Mouse (Mus musculus): Measurements from ENCODE around the gene Olfr1342.

Olfr1342 gene

DNA sequence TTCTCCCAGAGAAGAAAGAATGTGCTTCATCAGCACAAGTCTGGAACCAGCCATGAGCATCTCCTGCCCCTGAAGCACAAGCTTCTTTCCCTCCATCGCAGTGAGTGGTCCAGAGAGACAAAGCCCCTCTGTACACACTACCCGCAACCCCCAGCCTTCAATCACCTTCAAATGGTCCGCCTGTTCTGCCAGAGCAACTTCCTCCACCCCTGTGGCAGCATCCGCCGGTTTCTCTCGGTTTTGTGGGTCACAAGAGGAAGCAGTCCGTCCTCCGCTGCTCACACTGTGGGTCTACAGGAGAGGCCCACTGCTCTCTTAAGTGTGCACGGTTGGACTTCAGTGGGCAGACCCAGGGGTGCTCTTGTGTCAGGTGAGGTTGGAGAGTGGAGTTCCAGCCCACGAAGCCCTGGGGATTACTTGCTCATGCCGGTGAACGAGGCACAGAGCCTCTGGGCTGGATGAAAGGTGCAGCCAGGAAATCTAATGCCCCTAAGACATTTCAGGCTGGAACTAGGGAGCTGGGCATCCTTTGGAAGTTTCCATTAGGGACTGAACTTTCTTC is at the start of gene Olfr1342:
Gene Olfr1342 (minus strand): TSS at position 345 of the 562 bp plus-strand sequence.
- TF ChIP-seq GATA4 (IDR thresholded peaks at IDR 0.05; ENCODE audit: insufficient replicate concordance, low read length) = no peak

DNA sequence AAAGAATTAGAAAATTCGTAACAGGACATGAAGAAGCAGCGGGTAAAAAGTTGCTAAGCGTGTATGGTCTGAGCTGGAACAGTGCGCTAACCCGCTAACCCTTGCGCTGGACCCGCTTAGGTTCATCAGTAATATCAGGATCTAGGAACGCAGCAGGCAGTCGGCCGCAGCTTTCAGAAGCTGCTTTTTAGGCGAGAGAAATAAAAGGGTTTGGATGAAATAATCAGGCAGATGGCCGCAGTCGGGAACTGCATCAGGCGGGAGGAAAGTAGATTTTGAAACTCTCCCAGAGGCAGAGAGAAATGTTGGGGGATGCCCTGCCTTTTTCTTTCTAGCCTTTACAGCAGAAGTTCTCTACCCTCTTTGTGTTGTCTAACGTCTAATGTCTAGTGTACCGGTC is 49.3 kb upstream of the Olfr1342 start:
- TF ChIP-seq GATA4 (IDR thresholded peaks at IDR 0.05; ENCODE audit: insufficient replicate concordance, low read length) = no peak

DNA sequence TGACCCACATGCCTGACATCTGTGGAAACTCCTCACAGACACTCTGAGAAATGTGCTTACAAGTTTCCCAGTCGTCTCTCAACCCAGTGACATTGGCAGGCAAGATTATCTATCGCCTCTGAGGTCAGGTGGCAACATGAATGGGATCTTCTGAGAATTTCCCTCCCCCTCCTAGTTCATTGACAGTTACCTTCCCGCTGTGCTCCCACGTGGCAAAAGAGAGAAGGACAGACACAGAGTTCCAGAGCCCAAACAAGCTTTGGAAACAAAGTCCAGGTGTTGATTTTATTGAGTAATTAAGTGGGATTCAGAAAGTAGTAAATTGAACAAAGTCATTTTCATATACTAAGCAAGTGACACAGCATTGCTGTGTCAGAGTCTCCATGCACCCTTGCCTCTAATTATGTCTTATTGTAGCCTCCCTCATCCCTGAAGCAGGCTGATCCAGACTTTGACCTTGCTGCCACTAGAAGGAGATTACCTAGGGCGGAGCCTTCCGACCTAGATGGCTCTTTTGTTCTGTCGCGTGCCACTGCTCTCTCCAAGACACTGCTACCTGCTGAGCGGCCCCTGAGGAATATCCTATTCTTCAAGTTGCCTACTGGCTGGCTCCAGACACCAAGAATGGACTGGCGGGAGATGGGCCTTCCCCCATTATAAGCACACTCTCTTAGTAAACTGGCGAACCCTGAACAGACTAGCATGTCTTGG is 48.6 kb upstream of the Olfr1342 start:
- TF ChIP-seq GATA4 (IDR thresholded peaks at IDR 0.05; ENCODE audit: insufficient replicate concordance, low read length) = no peak

- TF ChIP-seq GATA4 (IDR thresholded peaks at IDR 0.05; ENCODE audit: insufficient replicate concordance, low read length) = no peak
Observed at GRCm38 (mm10) chr4:118739574-118739973, 47.0 kb upstream of the Olfr1342 start.

- TF ChIP-seq GATA4 (IDR thresholded peaks at IDR 0.05; ENCODE audit: insufficient replicate concordance, low read length) = no peak
Observed at GRCm38 (mm10) chr4:118731875-118732274, 39.3 kb upstream of the Olfr1342 start, which contains the start of gene Olfr1339. Gene Olfr1339, plus strand, starts transcription at chr4:118732175.

DNA sequence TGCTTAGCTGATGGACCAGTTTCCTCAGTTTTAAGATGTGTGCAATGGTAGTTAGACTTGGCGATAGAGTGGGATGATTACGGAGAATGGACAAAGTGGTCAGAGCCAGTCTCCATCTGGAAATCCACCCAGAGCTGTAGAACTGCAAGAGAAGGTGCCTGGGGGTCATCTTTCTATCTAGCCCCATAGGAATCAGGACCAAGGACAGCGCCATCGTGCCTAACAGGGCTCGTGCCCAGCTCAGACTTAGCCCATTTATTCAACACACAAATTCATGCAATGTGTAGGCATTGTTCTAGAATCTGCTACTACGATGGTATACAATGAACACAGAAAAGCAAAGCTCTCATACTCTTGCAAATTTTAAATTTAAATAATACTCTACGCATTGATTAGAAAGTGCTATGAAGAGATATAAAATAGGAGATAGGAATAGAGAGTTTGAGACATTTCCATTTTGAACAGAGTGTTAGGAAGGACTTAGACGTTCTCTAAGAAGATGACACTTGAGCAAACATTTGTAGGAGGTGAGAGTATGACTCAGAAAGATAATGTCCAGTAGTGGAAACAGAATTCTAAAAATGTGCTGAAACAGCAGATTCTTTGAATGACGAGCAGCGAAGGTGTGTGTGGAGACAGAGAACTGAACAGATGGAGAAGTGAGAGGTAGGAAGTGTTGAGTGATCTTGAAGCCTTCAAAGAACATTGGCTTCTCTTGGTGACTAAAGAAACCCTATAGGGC is 29.4 kb upstream of the Olfr1342 start:
- TF ChIP-seq GATA4 (IDR thresholded peaks at IDR 0.05; ENCODE audit: insufficient replicate concordance, low read length) = no peak

- no peak for TF ChIP-seq GATA4 (IDR thresholded peaks at IDR 0.05; ENCODE audit: insufficient replicate concordance, low read length)
Observed at GRCm38 (mm10) chr4:118719838-118720237, 27.3 kb upstream of the Olfr1342 start, which contains the start of gene Olfr1340. Gene Olfr1340, plus strand, starts transcription at chr4:118720138.

DNA sequence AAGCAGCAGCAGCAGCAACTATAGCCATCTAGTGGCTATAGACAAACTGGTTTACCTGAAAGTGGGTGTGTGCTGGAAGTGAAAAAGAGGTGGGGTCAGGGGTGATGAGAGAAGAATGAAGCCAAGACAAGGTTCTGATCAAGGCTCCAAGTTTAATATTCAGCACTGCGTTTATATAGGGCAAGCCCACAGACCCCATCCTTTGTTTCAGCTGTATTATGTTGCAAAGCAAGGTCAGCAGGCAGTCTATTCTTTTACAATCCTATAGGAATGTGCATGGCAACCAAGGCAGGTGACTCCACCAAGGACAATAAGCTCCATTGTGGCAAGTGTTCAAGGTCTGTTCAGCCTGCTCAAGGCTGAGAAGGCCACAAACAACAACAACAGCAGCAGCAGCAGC is 19.1 kb upstream of the Olfr1342 start:
- no peak for TF ChIP-seq GATA4 (IDR thresholded peaks at IDR 0.05; ENCODE audit: insufficient replicate concordance, low read length)

DNA sequence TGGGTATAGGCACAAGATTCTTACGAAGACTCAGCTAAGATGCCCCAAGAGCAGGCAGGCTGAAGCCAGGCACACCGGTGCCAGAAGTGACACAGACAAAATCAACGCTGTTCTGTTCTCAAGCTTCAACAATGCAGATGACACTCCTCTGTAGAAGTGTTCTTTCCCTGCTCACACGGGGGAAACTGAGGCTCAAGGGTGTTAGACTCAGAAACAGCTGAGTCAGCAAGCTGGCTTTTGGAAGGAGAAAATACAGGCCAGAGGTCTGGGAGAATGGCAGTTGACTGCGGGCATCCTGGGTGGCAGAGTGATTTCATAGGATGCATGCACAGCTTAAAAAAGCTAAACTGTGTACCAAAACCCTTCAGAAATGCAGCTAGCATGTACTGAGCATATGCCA is 15.5 kb upstream of the Olfr1342 start:
- TF ChIP-seq GATA4 (IDR thresholded peaks at IDR 0.05; ENCODE audit: insufficient replicate concordance, low read length) = no peak

- no peak for TF ChIP-seq GATA4 (IDR thresholded peaks at IDR 0.05; ENCODE audit: insufficient replicate concordance, low read length)
Observed at GRCm38 (mm10) chr4:118703223-118703622, 10.7 kb upstream of the Olfr1342 start, which contains the start of gene Olfr1341. Gene Olfr1341, plus strand, starts transcription at chr4:118703523.

DNA sequence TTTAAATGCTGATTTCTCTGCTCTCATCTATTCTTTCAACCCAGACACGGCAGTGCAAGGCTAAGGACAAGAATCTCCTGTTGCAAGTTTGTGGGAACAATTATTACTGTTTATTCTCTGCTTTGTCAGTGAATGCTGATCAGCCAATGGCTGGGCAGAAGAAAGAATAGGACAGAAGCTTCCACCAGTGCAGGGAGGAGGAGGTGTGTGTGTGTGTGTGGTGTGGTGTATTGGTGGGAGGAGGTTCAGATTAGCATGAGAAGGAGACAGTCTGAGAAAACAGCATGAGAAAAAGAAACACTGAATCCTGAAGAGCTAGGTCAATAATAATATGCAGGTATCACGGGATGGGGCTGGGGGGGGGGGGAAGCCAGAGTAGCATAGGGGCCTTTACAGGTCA is 1.3 kb upstream of the Olfr1342 start:
- TF ChIP-seq GATA4 (IDR thresholded peaks at IDR 0.05; ENCODE audit: insufficient replicate concordance, low read length) = no peak

GRCm38 (mm10) chr4:118687086-118687485 is 5.5 kb downstream of the Olfr1342 start:
- TF ChIP-seq GATA4 (IDR thresholded peaks at IDR 0.05; ENCODE audit: insufficient replicate concordance, low read length) = no peak

- no peak for TF ChIP-seq GATA4 (IDR thresholded peaks at IDR 0.05; ENCODE audit: insufficient replicate concordance, low read length)
Observed at GRCm38 (mm10) chr4:118658652-118659051, 33.9 kb downstream of the Olfr1342 start, which contains the start of gene Olfr62. Gene Olfr62, plus strand, starts transcription at chr4:118658952.

- no peak for TF ChIP-seq GATA4 (IDR thresholded peaks at IDR 0.05; ENCODE audit: insufficient replicate concordance, low read length)
Observed at GRCm38 (mm10) chr4:118645234-118645633, 47.3 kb downstream of the Olfr1342 start.

GRCm38 (mm10) chr4:118642346-118643190 is 50.0 kb downstream of the Olfr1342 start:
- no peak for TF ChIP-seq GATA4 (IDR thresholded peaks at IDR 0.05; ENCODE audit: insufficient replicate concordance, low read length)

All from liver, adult (tissue).